Mouse (Mus musculus): ENCODE measurements around the gene Fat3. TPM values are rescaled to one million over a fixed set of nuclear protein-coding genes. Genes with fewer than 3 reads are reported as not detected.

The Fat3 gene
- polyA plus RNA-seq, 1 experiment from 2014 or later = 0.93 TPM

DNA sequence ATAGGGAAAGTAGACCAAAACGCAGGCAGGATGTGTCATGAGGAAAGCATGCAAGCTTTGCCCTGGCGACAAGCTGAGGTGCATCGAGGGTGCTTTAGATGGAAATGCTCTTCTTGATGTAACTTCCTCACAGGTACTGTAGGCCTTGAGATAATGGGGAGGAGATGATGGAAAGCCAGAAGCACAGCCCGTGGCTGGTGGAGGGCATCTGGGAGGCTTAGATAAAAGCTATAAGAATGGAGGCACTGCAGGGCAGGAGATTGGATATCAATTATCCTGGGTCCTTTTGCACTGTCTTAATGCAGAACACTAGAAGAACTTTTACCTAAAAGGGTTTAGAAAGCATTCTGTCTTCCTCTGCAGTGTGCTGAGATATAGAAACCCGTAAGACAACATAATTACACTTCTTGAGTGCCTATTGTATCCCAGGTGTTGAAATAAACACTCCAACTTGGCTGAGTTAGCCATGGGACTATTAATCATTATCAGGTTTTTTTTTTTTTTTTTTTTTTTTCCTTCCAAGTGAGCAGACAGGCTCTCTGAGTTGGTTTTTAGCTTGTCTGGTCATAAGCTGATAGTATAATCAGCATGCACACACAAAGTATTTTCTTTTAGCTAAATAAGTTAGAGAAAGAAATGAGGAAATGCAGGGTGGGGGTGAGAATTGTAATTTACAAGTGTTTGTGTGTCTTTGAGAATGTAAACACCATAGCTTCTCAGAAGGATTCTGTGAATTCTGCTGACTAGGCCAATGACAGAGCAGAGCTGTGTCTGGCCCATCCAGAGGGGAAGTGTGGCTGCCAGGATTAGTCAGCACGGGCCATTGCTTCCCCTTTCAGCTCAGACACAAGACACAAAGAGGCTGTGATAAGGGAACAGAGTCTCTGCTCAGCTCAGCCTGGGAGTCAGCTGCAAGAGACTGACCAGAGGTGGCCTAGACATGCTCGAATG lies 286.1 kb downstream of the Fat3 start:
- no peaks in the 10 kb centered on the region for H3K9me3 ChIP-seq (ENCODE audit: control insufficient read depth, low read length)
- H3K4me3 ChIP-seq (ENCODE audit: low read depth, low read length) = no peak overlapping the region
- ATAC-seq (ENCODE audit: low FRiP score, low TSS enrichment) = peak; percentile 73
- TF ChIP-seq EP300 (optimal IDR thresholded peaks at IDR 0.05) (no peak), CTCF (IDR thresholded peaks at IDR 0.05; ENCODE audit: low read depth) (no peak)
- 0 out of 2 replicates have a peak, but pooled peaks cover 2% of the 10 kb centered on the region for H3K4me1 ChIP-seq (replicated peaks; ENCODE audit: control insufficient read depth, insufficient read depth)
- 34% methylated on average over 7 of the region's 7 CpGs for WGBS
- H3K9ac ChIP-seq (ENCODE audit: low read length) = no peak overlapping the region
- H3K27me3 ChIP-seq (ENCODE audit: control insufficient read depth, insufficient read depth, low read length) = no peaks in the 10 kb centered on the region
- DNase-seq (ENCODE audit: low spot score) = peak; percentile 30
- no peak overlapping the region for H3K4me2 ChIP-seq (replicated peaks; ENCODE audit: low read depth)
- H3K27ac ChIP-seq (replicated peaks) = no peak overlapping the region
- H3K36me3 ChIP-seq (ENCODE audit: control insufficient read depth, insufficient read depth, low read length) = no peaks in the 10 kb centered on the region

DNA sequence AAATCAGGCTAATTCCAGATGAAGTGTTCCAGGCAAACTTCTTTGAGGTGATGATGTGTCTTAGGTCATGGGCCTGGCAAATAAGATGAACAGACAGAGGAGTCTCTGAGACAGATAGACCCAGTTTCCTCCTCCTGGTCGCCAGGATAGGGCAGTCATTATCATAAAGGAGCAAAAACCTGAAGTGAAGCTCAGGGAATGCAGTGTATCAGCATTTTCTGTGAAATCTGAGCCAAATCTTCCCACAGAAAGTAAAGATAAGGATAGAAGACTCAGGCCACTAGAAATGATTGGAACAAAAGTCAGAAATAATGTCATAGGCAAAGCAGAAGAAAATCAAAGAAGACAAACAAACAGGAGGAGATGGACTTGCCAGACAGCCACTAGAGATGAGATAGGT lies 287.8 kb downstream of the Fat3 start:
- no peak overlapping the region for H3K9ac ChIP-seq (ENCODE audit: low read length)
- H3K27me3 ChIP-seq (ENCODE audit: control insufficient read depth, insufficient read depth, low read length) = no peaks in the 10 kb centered on the region
- H3K36me3 ChIP-seq (ENCODE audit: control insufficient read depth, insufficient read depth, low read length) = no peaks in the 10 kb centered on the region
- 0 out of 2 replicates have a peak, but pooled peaks cover 2% of the 10 kb centered on the region for H3K4me1 ChIP-seq (replicated peaks; ENCODE audit: control insufficient read depth, insufficient read depth)
- no peak overlapping the region for H3K27ac ChIP-seq (replicated peaks)
- no peak overlapping the region for H3K4me2 ChIP-seq (replicated peaks; ENCODE audit: low read depth)
- ATAC-seq (ENCODE audit: low FRiP score, low TSS enrichment) = no peak
- WGBS = 61% methylated on average over 1 of the region's 1 CpGs
- H3K4me3 ChIP-seq (ENCODE audit: low read depth, low read length) = no peak overlapping the region
- no peak for DNase-seq (ENCODE audit: low spot score)
- no peaks in the 10 kb centered on the region for H3K9me3 ChIP-seq (ENCODE audit: control insufficient read depth, low read length)
- no peak for TF ChIP-seq CTCF (IDR thresholded peaks at IDR 0.05; ENCODE audit: low read depth)
- no peak for TF ChIP-seq EP300 (optimal IDR thresholded peaks at IDR 0.05)

DNA sequence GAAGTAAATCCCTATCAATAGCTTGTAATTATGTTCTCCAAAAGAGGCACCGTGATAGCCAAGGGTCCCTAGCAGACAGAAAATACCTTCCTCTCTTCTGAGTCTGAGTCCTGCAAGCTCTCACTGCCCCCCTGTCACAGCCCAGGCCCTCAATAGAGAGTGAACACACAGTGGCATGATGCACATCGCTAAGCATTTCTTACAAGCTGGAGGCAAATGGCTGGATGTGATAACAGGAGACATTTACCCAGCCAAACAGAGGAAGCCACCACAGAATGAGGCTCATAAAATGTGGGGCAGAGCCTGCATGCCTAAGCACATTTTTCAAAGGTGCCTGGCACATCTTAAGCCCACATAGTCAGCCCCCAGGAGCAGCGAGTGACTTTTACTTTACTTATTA lies 288.5 kb downstream of the Fat3 start:
- no peak overlapping the region for H3K4me3 ChIP-seq (ENCODE audit: low read depth, low read length)
- TF ChIP-seq EP300 (optimal IDR thresholded peaks at IDR 0.05) = no peak
- TF ChIP-seq CTCF (IDR thresholded peaks at IDR 0.05; ENCODE audit: low read depth) = no peak
- no peaks in the 10 kb centered on the region for H3K27me3 ChIP-seq (ENCODE audit: control insufficient read depth, insufficient read depth, low read length)
- no peaks in the 10 kb centered on the region for H3K36me3 ChIP-seq (ENCODE audit: control insufficient read depth, insufficient read depth, low read length)
- ATAC-seq (ENCODE audit: low FRiP score, low TSS enrichment) = no peak
- no peak for DNase-seq (ENCODE audit: low spot score)
- H3K9ac ChIP-seq (ENCODE audit: low read length) = no peak overlapping the region
- H3K27ac ChIP-seq (replicated peaks) = no peak overlapping the region
- 0 out of 2 replicates have a peak, but pooled peaks cover 2% of the 10 kb centered on the region for H3K4me1 ChIP-seq (replicated peaks; ENCODE audit: control insufficient read depth, insufficient read depth)
- 51% methylated on average over 3 of the region's 3 CpGs for WGBS
- no peak overlapping the region for H3K4me2 ChIP-seq (replicated peaks; ENCODE audit: low read depth)
- H3K9me3 ChIP-seq (ENCODE audit: control insufficient read depth, low read length) = no peaks in the 10 kb centered on the region

DNA sequence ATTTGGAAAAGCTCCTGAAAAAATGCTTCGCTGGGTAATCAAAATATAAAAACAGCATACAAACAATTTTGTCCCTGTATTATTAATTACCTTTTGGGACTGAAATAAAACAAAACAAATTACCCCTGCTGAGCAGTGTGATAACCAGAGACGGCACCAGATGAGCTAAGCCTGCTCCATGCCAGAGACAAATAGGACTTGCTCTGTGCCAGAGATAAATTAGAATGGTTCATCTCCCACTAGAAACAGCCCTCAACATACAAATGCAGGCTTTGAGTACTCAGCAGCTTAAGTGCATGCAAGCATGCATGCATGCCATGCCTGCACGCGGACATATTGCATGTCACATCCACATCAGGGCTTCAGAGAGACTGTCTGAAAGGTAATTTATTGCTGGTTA lies 288.9 kb downstream of the Fat3 start:
- 74% methylated on average over 4 of the region's 4 CpGs for WGBS
- 0 out of 2 replicates have a peak, but pooled peaks cover 2% of the 10 kb centered on the region for H3K4me1 ChIP-seq (replicated peaks; ENCODE audit: control insufficient read depth, insufficient read depth)
- DNase-seq (ENCODE audit: low spot score) (no peak), ATAC-seq (ENCODE audit: low FRiP score, low TSS enrichment) (no peak)
- TF ChIP-seq EP300 (optimal IDR thresholded peaks at IDR 0.05) (no peak), CTCF (IDR thresholded peaks at IDR 0.05; ENCODE audit: low read depth) (no peak)
- H3K9ac ChIP-seq (ENCODE audit: low read length) = no peak overlapping the region
- no peak overlapping the region for H3K4me2 ChIP-seq (replicated peaks; ENCODE audit: low read depth)
- no peak overlapping the region for H3K4me3 ChIP-seq (ENCODE audit: low read depth, low read length)
- no peaks in the 10 kb centered on the region for H3K9me3 ChIP-seq (ENCODE audit: control insufficient read depth, low read length)
- H3K36me3 ChIP-seq (ENCODE audit: control insufficient read depth, insufficient read depth, low read length) = no peaks in the 10 kb centered on the region
- H3K27ac ChIP-seq (replicated peaks) = no peak overlapping the region
- H3K27me3 ChIP-seq (ENCODE audit: control insufficient read depth, insufficient read depth, low read length) = no peaks in the 10 kb centered on the region

DNA sequence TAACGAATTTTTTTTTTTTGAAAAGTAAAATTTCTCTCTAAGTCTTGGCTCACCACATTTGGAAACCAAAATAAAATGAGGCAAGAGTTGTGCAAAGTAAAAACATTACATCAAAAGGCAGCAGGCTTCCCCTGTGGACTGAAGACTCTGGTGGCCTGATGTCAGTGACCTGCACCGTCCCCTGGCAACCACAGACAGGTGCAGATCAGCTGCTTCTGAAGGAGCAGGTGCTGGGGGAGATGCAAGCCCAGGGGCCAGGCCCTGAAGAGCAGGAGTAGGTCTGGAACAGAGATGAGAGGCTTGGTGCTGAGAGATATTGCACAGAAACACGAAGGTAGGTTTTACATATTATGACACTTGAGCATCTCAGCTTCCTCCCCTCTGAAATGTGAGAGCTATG lies 289.6 kb downstream of the Fat3 start:
- 74% methylated on average over 3 of the region's 3 CpGs for WGBS

DNA sequence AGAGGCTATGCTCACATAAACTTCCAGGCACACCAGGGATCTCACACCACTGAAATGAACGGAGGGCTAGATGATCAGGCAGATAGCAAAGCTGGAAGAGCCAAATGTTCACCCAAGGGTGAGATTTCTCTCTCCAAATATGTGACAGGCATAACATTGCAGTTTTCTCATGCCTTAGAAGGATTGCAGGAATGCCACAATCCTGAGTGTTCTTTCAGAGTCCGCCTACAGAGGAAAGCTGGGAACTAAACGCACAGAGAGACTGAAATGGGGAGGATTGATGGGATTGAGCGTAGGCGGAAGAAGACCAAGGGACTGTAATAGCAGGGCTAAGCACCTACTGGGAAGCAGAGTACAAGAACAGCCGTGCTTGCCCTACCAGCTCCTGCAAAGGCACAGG lies 298.8 kb downstream of the Fat3 start:
- Histone ChIP-seq H3K9ac (ENCODE audit: low read length) (no peak overlapping the region), H3K27me3 (ENCODE audit: control insufficient read depth, insufficient read depth, low read length) (no peaks in the 10 kb centered on the region), H3K4me2 (replicated peaks; ENCODE audit: low read depth) (no peak overlapping the region), H3K4me1 (replicated peaks; ENCODE audit: control insufficient read depth, insufficient read depth) (no peaks in the 10 kb centered on the region), H3K27ac (replicated peaks) (no peak overlapping the region), H3K9me3 (ENCODE audit: control insufficient read depth, low read length) (no peaks in the 10 kb centered on the region), H3K4me3 (ENCODE audit: low read depth, low read length) (no peak overlapping the region), H3K36me3 (ENCODE audit: control insufficient read depth, insufficient read depth, low read length) (no peaks in the 10 kb centered on the region)
- WGBS = 54% methylated on average over 6 of the region's 6 CpGs
- TF ChIP-seq EP300 (optimal IDR thresholded peaks at IDR 0.05) (no peak), CTCF (IDR thresholded peaks at IDR 0.05; ENCODE audit: low read depth) (no peak)
- DNase-seq (ENCODE audit: low spot score) = no peak
- no peak for ATAC-seq (ENCODE audit: low FRiP score, low TSS enrichment)

More for the DNA sequence above, 289.6 kb downstream of the Fat3 start:
- H3K9me3 ChIP-seq (ENCODE audit: control insufficient read depth, low read length) = no peaks in the 10 kb centered on the region
- ATAC-seq (ENCODE audit: low FRiP score, low TSS enrichment) = no peak
- H3K27ac ChIP-seq (replicated peaks) = no peak overlapping the region
- H3K4me3 ChIP-seq (ENCODE audit: low read depth, low read length) = no peak overlapping the region
- no peaks in the 10 kb centered on the region for H3K27me3 ChIP-seq (ENCODE audit: control insufficient read depth, insufficient read depth, low read length)
- DNase-seq (ENCODE audit: low spot score) = no peak
- H3K36me3 ChIP-seq (ENCODE audit: control insufficient read depth, insufficient read depth, low read length) = no peaks in the 10 kb centered on the region
- TF ChIP-seq EP300 (optimal IDR thresholded peaks at IDR 0.05) = no peak
- no peak for TF ChIP-seq CTCF (IDR thresholded peaks at IDR 0.05; ENCODE audit: low read depth)
- H3K9ac ChIP-seq (ENCODE audit: low read length) = no peak overlapping the region
- H3K4me2 ChIP-seq (replicated peaks; ENCODE audit: low read depth) = no peak overlapping the region
- 0 out of 2 replicates have a peak, but pooled peaks cover 2% of the 10 kb centered on the region for H3K4me1 ChIP-seq (replicated peaks; ENCODE audit: control insufficient read depth, insufficient read depth)
